Mouse (Mus musculus) cortical plate, adult 2 months (tissue): ENCODE measurements at regions not wholly inside any gene's neighbourhood (a gene's known extent, or its start where the extent isn't known, plus 50 kb on each side); places are given as distances from the start of the nearest gene placed in this dataset.

Experiments
- CTCF ChIP-seq: fragments of 200-500 bp; IDR thresholded peaks from 2 replicates; pipeline ENCODE4 v1.5.1; 2011; ENCODE audit warnings: mild to moderate bottlenecking, control low read depth, low read length; ENCODE audit not compliant: insufficient read depth; ENCODE audit errors: extremely low read depth
- POLR2A ChIP-seq: fragments of 200-500 bp; IDR thresholded peaks from 2 replicates; pipeline ENCODE4 v1.6.1; 2011; ENCODE audit warnings: mild to moderate bottlenecking, low read length, control low read depth; ENCODE audit not compliant: insufficient read depth; ENCODE audit errors: extremely low read depth

GRCm38 (mm10) chr4:12491306-12491705 is 319.5 kb upstream of the Fam92a start:
- TF ChIP-seq CTCF (no peak), POLR2A (no peak)
